Mouse (Mus musculus): ENCODE results near the gene Ryk. TPM values are rescaled to one million over a fixed set of nuclear protein-coding genes. Genes with fewer than 3 reads are reported as not detected.

Gene Ryk
- polyA plus RNA-seq, 2 experiments, result 4.9 to 10.8 TPM

DNA sequence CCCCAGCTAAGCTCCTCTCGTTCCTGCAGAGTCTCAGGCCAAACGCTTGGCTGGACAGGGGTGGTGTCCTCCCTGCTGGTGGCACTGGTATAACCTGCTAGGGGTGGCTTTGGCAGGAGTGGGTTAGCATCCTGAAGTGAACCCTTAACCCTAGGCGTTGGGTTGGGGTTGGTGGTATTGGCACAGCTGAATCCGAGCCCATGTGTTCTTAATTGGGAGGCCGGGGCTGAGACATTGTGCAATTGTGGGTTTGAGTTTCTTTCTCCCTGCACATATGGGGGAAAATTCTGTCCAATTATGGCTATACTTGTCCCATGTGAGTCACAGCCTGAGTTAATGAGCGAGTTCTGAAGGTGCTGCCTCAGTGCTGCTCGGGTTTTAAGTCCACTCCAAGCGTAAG is 7.8 kb downstream of the Ryk start:
- DNase-seq (ENCODE audit: low read depth in 3 of 3, low spot score in 3 of 3) (no peak), ATAC-seq (ENCODE audit: insufficient read depth) (no peak)
- no peaks in the 10 kb centered on the region for H3K9me3 ChIP-seq (ENCODE audit: control insufficient read depth, low read length)
- no peaks in the 10 kb centered on the region for H3K27me3 ChIP-seq (ENCODE audit: control insufficient read depth, insufficient read depth, low read length)
- H3K4me2 ChIP-seq (ENCODE audit: low read depth), result no peak overlapping the region
- TF ChIP-seq EP300 (IDR thresholded peaks at IDR 0.05; ENCODE audit: low read depth) (no peak), CTCF (IDR thresholded peaks at IDR 0.05; ENCODE audit: low read depth) (no peak)
- H3K4me1 ChIP-seq (replicated peaks; ENCODE audit: control insufficient read depth in 2 of 2, insufficient read depth in 2 of 2, low read length in 1 of 2), result peaks cover 10 to 39% of the 10 kb centered on the region in 2 experiments
- H3K36me3 ChIP-seq (replicated peaks; ENCODE audit: control insufficient read depth, insufficient read depth, low read depth), result no peaks in the 10 kb centered on the region
- 59% methylated on average over 8 of the region's 8 CpGs for WGBS (ENCODE audit: insufficient replicate concordance)
- H3K9ac ChIP-seq (replicated peaks), result no peak overlapping the region
- H3K4me3 ChIP-seq (ENCODE audit: insufficient read depth in 1 of 2, low read depth in 2 of 2, low read length in 2 of 2), result no peak overlapping the region
- H3K27ac ChIP-seq, result no peak overlapping the region

GRCm38 (mm10) chr9:102843577-102843976 is 8.9 kb downstream of the Ryk start:
- 55% methylated on average over 4 of the region's 4 CpGs for WGBS (ENCODE audit: insufficient replicate concordance)
- TF ChIP-seq CTCF (IDR thresholded peaks at IDR 0.05; ENCODE audit: low read depth) (no peak), EP300 (IDR thresholded peaks at IDR 0.05; ENCODE audit: low read depth) (no peak)
- H3K9me3 ChIP-seq (ENCODE audit: control insufficient read depth, low read length), result no peaks in the 10 kb centered on the region
- no peak for ATAC-seq (ENCODE audit: insufficient read depth)
- H3K27me3 ChIP-seq (ENCODE audit: control insufficient read depth, insufficient read depth, low read length), result no peaks in the 10 kb centered on the region
- H3K36me3 ChIP-seq (replicated peaks; ENCODE audit: control insufficient read depth, insufficient read depth, low read depth), result no peaks in the 10 kb centered on the region
- DNase-seq (ENCODE audit: low read depth in 3 of 3, low spot score in 3 of 3), result no peak
- no peak overlapping the region for H3K4me2 ChIP-seq (ENCODE audit: low read depth)
- H3K4me1 ChIP-seq (replicated peaks; ENCODE audit: control insufficient read depth in 2 of 2, insufficient read depth in 2 of 2, low read length in 1 of 2), result peaks cover 10 to 42% of the 10 kb centered on the region in 2 experiments
- no peak overlapping the region for H3K4me3 ChIP-seq (ENCODE audit: insufficient read depth in 1 of 2, low read depth in 2 of 2, low read length in 2 of 2)
- H3K9ac ChIP-seq (replicated peaks), result no peak overlapping the region
- H3K27ac ChIP-seq, result no peak overlapping the region

- Histone ChIP-seq H3K9me3 (ENCODE audit: control insufficient read depth, low read length) (no peaks in the 10 kb centered on the region), H3K27me3 (ENCODE audit: control insufficient read depth, insufficient read depth, low read length) (no peaks in the 10 kb centered on the region), H3K27ac (no peak overlapping the region), H3K36me3 (replicated peaks; ENCODE audit: control insufficient read depth, insufficient read depth, low read depth) (no peaks in the 10 kb centered on the region), H3K4me3 (ENCODE audit: insufficient read depth in 1 of 2, low read depth in 2 of 2, low read length in 2 of 2) (no peak overlapping the region), H3K4me2 (ENCODE audit: low read depth) (no peak overlapping the region), H3K4me1 (replicated peaks; ENCODE audit: control insufficient read depth in 2 of 2, insufficient read depth in 2 of 2, low read length in 1 of 2) (peaks cover 6 to 30% of the 10 kb centered on the region in 2 experiments), H3K9ac (replicated peaks) (no peak overlapping the region)
- ATAC-seq (ENCODE audit: insufficient read depth) (no peak), DNase-seq (ENCODE audit: low read depth in 3 of 3, low spot score in 3 of 3) (no peak)
- TF ChIP-seq EP300 (IDR thresholded peaks at IDR 0.05; ENCODE audit: low read depth) (no peak), CTCF (IDR thresholded peaks at IDR 0.05; ENCODE audit: low read depth) (no peak)
- 67% methylated on average over 6 of the region's 6 CpGs for whole genome bisulfite sequencing (ENCODE audit: insufficient replicate concordance)
Observed at GRCm38 (mm10) chr9:102845851-102846250, 11.1 kb downstream of the Ryk start.

GRCm38 (mm10) chr9:102846348-102846747 is 11.6 kb downstream of the Ryk start:
- Histone ChIP-seq H3K4me2 (ENCODE audit: low read depth) (no peak overlapping the region), H3K27ac (no peak overlapping the region), H3K9ac (replicated peaks) (no peak overlapping the region), H3K9me3 (ENCODE audit: control insufficient read depth, low read length) (no peaks in the 10 kb centered on the region), H3K36me3 (replicated peaks; ENCODE audit: control insufficient read depth, insufficient read depth, low read depth) (no peaks in the 10 kb centered on the region), H3K27me3 (ENCODE audit: control insufficient read depth, insufficient read depth, low read length) (no peaks in the 10 kb centered on the region), H3K4me1 (replicated peaks; ENCODE audit: control insufficient read depth in 2 of 2, insufficient read depth in 2 of 2, low read length in 1 of 2) (peaks cover 2 to 26% of the 10 kb centered on the region in 2 experiments; a peak in 3 of 4 replicates), H3K4me3 (ENCODE audit: insufficient read depth in 1 of 2, low read depth in 2 of 2, low read length in 2 of 2) (no peak overlapping the region)
- WGBS (ENCODE audit: insufficient replicate concordance), result 69% methylated on average over 5 of the region's 5 CpGs
- no peak for DNase-seq (ENCODE audit: low read depth in 3 of 3, low spot score in 3 of 3)
- no peak for ATAC-seq (ENCODE audit: insufficient read depth)
- TF ChIP-seq EP300 (IDR thresholded peaks at IDR 0.05; ENCODE audit: low read depth), result no peak
- no peak for TF ChIP-seq CTCF (IDR thresholded peaks at IDR 0.05; ENCODE audit: low read depth)

- Histone ChIP-seq H3K9me3 (ENCODE audit: control insufficient read depth, low read length) (no peaks in the 10 kb centered on the region), H3K4me3 (ENCODE audit: insufficient read depth in 1 of 2, low read depth in 2 of 2, low read length in 2 of 2) (no peak overlapping the region), H3K27me3 (ENCODE audit: control insufficient read depth, insufficient read depth, low read length) (no peaks in the 10 kb centered on the region), H3K9ac (replicated peaks) (no peak overlapping the region), H3K4me2 (ENCODE audit: low read depth) (no peak overlapping the region), H3K36me3 (replicated peaks; ENCODE audit: control insufficient read depth, insufficient read depth, low read depth) (no peaks in the 10 kb centered on the region), H3K27ac (no peak overlapping the region), H3K4me1 (replicated peaks; ENCODE audit: control insufficient read depth in 2 of 2, insufficient read depth in 2 of 2, low read length in 1 of 2) (peaks cover 0 to 9% of the 10 kb centered on the region in 2 experiments; a peak in 2 of 4 replicates)
- TF ChIP-seq CTCF (IDR thresholded peaks at IDR 0.05; ENCODE audit: low read depth) (no peak), EP300 (IDR thresholded peaks at IDR 0.05; ENCODE audit: low read depth) (no peak)
- 61% methylated on average over 13 of the region's 13 CpGs for WGBS (ENCODE audit: insufficient replicate concordance)
- DNase-seq (ENCODE audit: low read depth in 3 of 3, low spot score in 3 of 3), result no peak
- ATAC-seq (ENCODE audit: insufficient read depth), result no peak
Observed at GRCm38 (mm10) chr9:102852076-102853022, 17.6 kb downstream of the Ryk start.

Data from liver, embryonic 14.5 days (tissue).